Mouse (Mus musculus): ENCODE data around the gene Mad2l2. TPM values are rescaled to one million over a fixed set of nuclear protein-coding genes. Genes with fewer than 3 reads are reported as not detected.
"Not testable (repeated sequence)": the region's sequence is repeated elsewhere in the genome, so short reads cannot be mapped to it uniquely, and the experiment has no call there.

The Mad2l2 gene
- polyA plus RNA-seq, 1 experiment from 2014 or later = 47.5 TPM

- Histone ChIP-seq H3K4me2 (ENCODE audit: low read length) (no peak overlapping the region), H3K4me1 (replicated peaks; ENCODE audit: control insufficient read depth, insufficient read depth, low read length) (no peaks in the 10 kb centered on the region), H3K27ac (ENCODE audit: low read depth) (no peak overlapping the region), H3K27me3 (replicated peaks; ENCODE audit: control insufficient read depth, insufficient read depth, low read length) (peaks cover 80% of the 10 kb centered on the region), H3K9me3 (ENCODE audit: control insufficient read depth, low read length) (no peaks in the 10 kb centered on the region), H3K36me3 (ENCODE audit: control insufficient read depth, insufficient read depth, low read length) (no peaks in the 10 kb centered on the region), H3K4me3 (ENCODE audit: low read depth, low read length) (no peak overlapping the region), H3K9ac (ENCODE audit: low read length) (no peak overlapping the region)
- 15% methylated on average over 4 of the region's 4 CpGs for WGBS
- DNase-seq (ENCODE audit: low spot score) (peak; percentile 79), ATAC-seq (replicated peaks; ENCODE audit: low FRiP score, low TSS enrichment, low read depth) (0 out of 2 replicates have a peak, but pooled peaks have one; percentile 14)
Measured at GRCm38 (mm10) chr4:148166986-148167385, 36.8 kb downstream of the Mad2l2 start.

GRCm38 (mm10) chr4:148168287-148168686, 38.1 kb downstream of the Mad2l2 start:
- 26% methylated on average over 7 of the region's 7 CpGs for WGBS
- peak; percentile 75 for DNase-seq (ENCODE audit: low spot score)

GRCm38 (mm10) chr4:148169586-148169985, 39.4 kb downstream of the Mad2l2 start:
- Histone ChIP-seq H3K4me2 (ENCODE audit: low read length) (no peak overlapping the region), H3K4me1 (replicated peaks; ENCODE audit: control insufficient read depth, insufficient read depth, low read length) (no peaks in the 10 kb centered on the region), H3K9me3 (ENCODE audit: control insufficient read depth, low read length) (no peaks in the 10 kb centered on the region), H3K9ac (ENCODE audit: low read length) (no peak overlapping the region), H3K4me3 (ENCODE audit: low read depth, low read length) (no peak overlapping the region), H3K27ac (ENCODE audit: low read depth) (no peak overlapping the region), H3K27me3 (replicated peaks; ENCODE audit: control insufficient read depth, insufficient read depth, low read length) (peaks cover 82% of the 10 kb centered on the region), H3K36me3 (ENCODE audit: control insufficient read depth, insufficient read depth, low read length) (no peaks in the 10 kb centered on the region)
- WGBS = 25% methylated on average over 15 of the region's 15 CpGs
- DNase-seq (ENCODE audit: low spot score) (no peak), ATAC-seq (replicated peaks; ENCODE audit: low FRiP score, low TSS enrichment, low read depth) (no peak)

More at GRCm38 (mm10) chr4:148168287-148168686, 38.1 kb downstream of the Mad2l2 start:
- Histone ChIP-seq H3K4me3 (ENCODE audit: low read depth, low read length) (no peak overlapping the region), H3K27me3 (replicated peaks; ENCODE audit: control insufficient read depth, insufficient read depth, low read length) (peaks cover 80% of the 10 kb centered on the region), H3K4me2 (ENCODE audit: low read length) (no peak overlapping the region), H3K36me3 (ENCODE audit: control insufficient read depth, insufficient read depth, low read length) (no peaks in the 10 kb centered on the region), H3K9me3 (ENCODE audit: control insufficient read depth, low read length) (no peaks in the 10 kb centered on the region), H3K4me1 (replicated peaks; ENCODE audit: control insufficient read depth, insufficient read depth, low read length) (no peaks in the 10 kb centered on the region), H3K9ac (ENCODE audit: low read length) (no peak overlapping the region), H3K27ac (ENCODE audit: low read depth) (no peak overlapping the region)
- ATAC-seq (replicated peaks; ENCODE audit: low FRiP score, low TSS enrichment, low read depth) = no peak

- Histone ChIP-seq H3K27ac (ENCODE audit: low read depth) (no peak overlapping the region), H3K4me2 (ENCODE audit: low read length) (no peak overlapping the region), H3K4me1 (replicated peaks; ENCODE audit: control insufficient read depth, insufficient read depth, low read length) (no peaks in the 10 kb centered on the region), H3K36me3 (ENCODE audit: control insufficient read depth, insufficient read depth, low read length) (no peaks in the 10 kb centered on the region), H3K27me3 (replicated peaks; ENCODE audit: control insufficient read depth, insufficient read depth, low read length) (peaks cover 82% of the 10 kb centered on the region), H3K9ac (ENCODE audit: low read length) (no peak overlapping the region), H3K9me3 (ENCODE audit: control insufficient read depth, low read length) (no peaks in the 10 kb centered on the region), H3K4me3 (ENCODE audit: low read depth, low read length) (no peak overlapping the region)
- no peak for ATAC-seq (replicated peaks; ENCODE audit: low FRiP score, low TSS enrichment, low read depth)
- peak; percentile 80 for DNase-seq (ENCODE audit: low spot score)
- WGBS = 5% methylated on average over 2 of the region's 2 CpGs
Measured at GRCm38 (mm10) chr4:148170842-148171241, 40.7 kb downstream of the Mad2l2 start.

- H3K27me3 ChIP-seq (replicated peaks; ENCODE audit: control insufficient read depth, insufficient read depth, low read length) = peaks cover 82% of the 10 kb centered on the region
- no peak overlapping the region for H3K4me3 ChIP-seq (ENCODE audit: low read depth, low read length)
- no peak overlapping the region for H3K9ac ChIP-seq (ENCODE audit: low read length)
- H3K9me3 ChIP-seq (ENCODE audit: control insufficient read depth, low read length) = no peaks in the 10 kb centered on the region
- ATAC-seq (replicated peaks; ENCODE audit: low FRiP score, low TSS enrichment, low read depth) (no peak), DNase-seq (ENCODE audit: low spot score) (no peak)
- no peak overlapping the region for H3K4me2 ChIP-seq (ENCODE audit: low read length)
- H3K27ac ChIP-seq (ENCODE audit: low read depth) = no peak overlapping the region
- H3K4me1 ChIP-seq (replicated peaks; ENCODE audit: control insufficient read depth, insufficient read depth, low read length) = no peaks in the 10 kb centered on the region
- no peaks in the 10 kb centered on the region for H3K36me3 ChIP-seq (ENCODE audit: control insufficient read depth, insufficient read depth, low read length)
- 50% methylated on average over 3 of the region's 3 CpGs for WGBS
Measured at GRCm38 (mm10) chr4:148171261-148171660, 41.1 kb downstream of the Mad2l2 start.

GRCm38 (mm10) chr4:148173811-148174494, 43.8 kb downstream of the Mad2l2 start:
- peak overlapping the region; percentile 12; the same call in 1 of the 2 replicates for H3K4me2 ChIP-seq (ENCODE audit: low read length)
- H3K4me1 ChIP-seq (replicated peaks; ENCODE audit: control insufficient read depth, insufficient read depth, low read length) = no peaks in the 10 kb centered on the region
- no peaks in the 10 kb centered on the region for H3K9me3 ChIP-seq (ENCODE audit: control insufficient read depth, low read length)
- H3K9ac ChIP-seq (ENCODE audit: low read length) = no peak overlapping the region
- WGBS = 3% methylated on average over 29 of the region's 30 CpGs
- no peak overlapping the region for H3K4me3 ChIP-seq (ENCODE audit: low read depth, low read length)
- no peak for ATAC-seq (replicated peaks; ENCODE audit: low FRiP score, low TSS enrichment, low read depth)
- no peak for DNase-seq (ENCODE audit: low spot score)
- H3K36me3 ChIP-seq (ENCODE audit: control insufficient read depth, insufficient read depth, low read length) = no peaks in the 10 kb centered on the region
- no peak overlapping the region for H3K27ac ChIP-seq (ENCODE audit: low read depth)
- H3K27me3 ChIP-seq (replicated peaks; ENCODE audit: control insufficient read depth, insufficient read depth, low read length) = peaks cover 68% of the 10 kb centered on the region

GRCm38 (mm10) chr4:148174495-148174862, 44.3 kb downstream of the Mad2l2 start:
- ATAC-seq (replicated peaks; ENCODE audit: low FRiP score, low TSS enrichment, low read depth) (no peak), DNase-seq (ENCODE audit: low spot score) (no peak)
- no peak overlapping the region for H3K27ac ChIP-seq (ENCODE audit: low read depth)
- no peak overlapping the region for H3K4me3 ChIP-seq (ENCODE audit: low read depth, low read length)
- H3K4me2 ChIP-seq (ENCODE audit: low read length) = no peak overlapping the region
- H3K4me1 ChIP-seq (replicated peaks; ENCODE audit: control insufficient read depth, insufficient read depth, low read length) = no peaks in the 10 kb centered on the region
- H3K9ac ChIP-seq (ENCODE audit: low read length) = no peak overlapping the region
- H3K27me3 ChIP-seq (replicated peaks; ENCODE audit: control insufficient read depth, insufficient read depth, low read length) = peaks cover 65% of the 10 kb centered on the region
- WGBS = 18% methylated on average over 12 of the region's 12 CpGs
- no peaks in the 10 kb centered on the region for H3K36me3 ChIP-seq (ENCODE audit: control insufficient read depth, insufficient read depth, low read length)
- H3K9me3 ChIP-seq (ENCODE audit: control insufficient read depth, low read length) = no peaks in the 10 kb centered on the region

- DNase-seq (ENCODE audit: low spot score); ATAC-seq (replicated peaks; ENCODE audit: low FRiP score, low TSS enrichment, low read depth); H3K4me1 ChIP-seq (replicated peaks; ENCODE audit: control insufficient read depth, insufficient read depth, low read length); H3K36me3 ChIP-seq (ENCODE audit: control insufficient read depth, insufficient read depth, low read length); H3K27ac ChIP-seq (ENCODE audit: low read depth); H3K4me3 ChIP-seq (ENCODE audit: low read depth, low read length); H3K4me2 ChIP-seq (ENCODE audit: low read length); H3K9ac ChIP-seq (ENCODE audit: low read length); H3K9me3 ChIP-seq (ENCODE audit: control insufficient read depth, low read length): not testable (repeated sequence)
- H3K27me3 ChIP-seq (replicated peaks; ENCODE audit: control insufficient read depth, insufficient read depth, low read length) = peaks cover 48% of the 10 kb centered on the region
- 62% methylated on average over 5 of the region's 6 CpGs for WGBS
Measured at GRCm38 (mm10) chr4:148176603-148177002, 46.4 kb downstream of the Mad2l2 start.

GRCm38 (mm10) chr4:148177716-148178115, 47.5 kb downstream of the Mad2l2 start:
- Histone ChIP-seq H3K27ac (ENCODE audit: low read depth) (no peak overlapping the region), H3K36me3 (ENCODE audit: control insufficient read depth, insufficient read depth, low read length) (no peaks in the 10 kb centered on the region), H3K27me3 (replicated peaks; ENCODE audit: control insufficient read depth, insufficient read depth, low read length) (peaks cover 37% of the 10 kb centered on the region), H3K4me3 (ENCODE audit: low read depth, low read length) (no peak overlapping the region), H3K9me3 (ENCODE audit: control insufficient read depth, low read length) (no peaks in the 10 kb centered on the region), H3K4me2 (ENCODE audit: low read length) (no peak overlapping the region), H3K4me1 (replicated peaks; ENCODE audit: control insufficient read depth, insufficient read depth, low read length) (no peaks in the 10 kb centered on the region), H3K9ac (ENCODE audit: low read length) (no peak overlapping the region)
- ATAC-seq (replicated peaks; ENCODE audit: low FRiP score, low TSS enrichment, low read depth) (no peak), DNase-seq (ENCODE audit: low spot score) (no peak)
